Mouse (Mus musculus) thymus, adult 2 months (tissue): Measurements from ENCODE around the gene Pdcd6ip.

Experiments
- CTCF ChIP-seq: fragments of 200-500 bp; IDR thresholded peaks from 2 replicates; pipeline ENCODE4 v1.5.1; 2012; ENCODE audit warnings: mild to moderate bottlenecking, control low read depth, low read length, moderate library complexity, borderline replicate concordance; ENCODE audit not compliant: control insufficient read depth, poor library complexity, insufficient read depth; ENCODE audit errors: extremely low read depth
- POLR2A ChIP-seq: fragments of 200-500 bp; IDR thresholded peaks from 2 replicates; pipeline ENCODE4 v1.6.1; 2012; ENCODE audit warnings: mild to moderate bottlenecking, low read length, control low read depth, moderate library complexity; ENCODE audit not compliant: control insufficient read depth, poor library complexity, insufficient read depth; ENCODE audit errors: extremely low read depth

GRCm38 (mm10) chr9:113735920-113736319, 27.9 kb upstream of the Pdcd6ip start:
- no peak for TF ChIP-seq POLR2A
- no peak for TF ChIP-seq CTCF
